Mouse (Mus musculus): Measurements from ENCODE around the gene Arfgef3.

GRCm38 (mm10) chr10:18711436-18711835 lies 32.3 kb downstream of the Arfgef3 start:
- no peak for TF ChIP-seq CTCF (IDR thresholded peaks at IDR 0.05; ENCODE audit: insufficient read depth, low read length)
- no peak for TF ChIP-seq POLR2A (IDR thresholded peaks at IDR 0.05; ENCODE audit: borderline replicate concordance, extremely low read depth, low read depth, low read length)

All from lung, adult 2 months (tissue).